Mouse (Mus musculus): ENCODE data around the gene Abat.
A peak's percentile ranks its signal among the peaks of the same experiment; 100 is the strongest.

The Abat gene

DNA sequence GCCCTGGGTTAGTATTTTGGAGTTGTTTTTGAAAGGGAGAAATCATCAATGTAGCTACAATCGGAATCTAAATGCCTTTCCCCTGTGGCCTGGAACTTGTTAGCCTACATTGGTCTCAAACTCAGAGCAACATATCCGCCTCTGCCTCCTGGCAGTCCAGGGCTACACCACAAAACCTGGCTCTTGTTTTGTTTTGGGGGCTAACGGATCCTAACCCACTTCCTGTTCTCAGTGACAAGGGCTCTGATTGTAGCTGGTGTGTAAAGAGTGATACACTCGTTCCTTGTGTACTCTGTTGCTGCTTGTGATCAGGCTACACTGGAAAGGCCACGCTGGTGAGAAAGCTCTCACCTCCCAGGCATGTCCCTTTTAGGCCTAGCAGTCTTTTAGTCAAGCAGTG lies 118.2 kb downstream of the Abat start:
- no peak for DNase-seq (ENCODE audit: low spot score in 2 of 2)

DNA sequence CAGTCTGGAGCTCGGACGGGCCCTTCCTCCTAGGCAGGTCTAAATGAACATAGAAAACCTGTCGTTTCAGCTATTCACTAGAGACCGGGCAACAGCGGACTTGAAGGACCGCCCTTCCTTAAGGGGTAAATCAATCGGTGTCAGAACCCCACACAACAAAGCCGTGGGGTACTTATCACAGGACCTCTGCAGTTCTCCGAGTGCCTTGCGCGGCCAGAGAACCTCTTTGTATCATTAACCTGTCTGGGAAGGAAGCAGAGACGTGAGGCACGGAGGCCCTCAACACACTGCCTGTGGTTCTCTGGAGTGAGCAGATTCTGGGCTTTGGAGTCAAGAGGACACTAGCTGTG lies 123.6 kb downstream of the Abat start:
- DNase-seq (ENCODE audit: low spot score in 2 of 2) = no peak

DNA sequence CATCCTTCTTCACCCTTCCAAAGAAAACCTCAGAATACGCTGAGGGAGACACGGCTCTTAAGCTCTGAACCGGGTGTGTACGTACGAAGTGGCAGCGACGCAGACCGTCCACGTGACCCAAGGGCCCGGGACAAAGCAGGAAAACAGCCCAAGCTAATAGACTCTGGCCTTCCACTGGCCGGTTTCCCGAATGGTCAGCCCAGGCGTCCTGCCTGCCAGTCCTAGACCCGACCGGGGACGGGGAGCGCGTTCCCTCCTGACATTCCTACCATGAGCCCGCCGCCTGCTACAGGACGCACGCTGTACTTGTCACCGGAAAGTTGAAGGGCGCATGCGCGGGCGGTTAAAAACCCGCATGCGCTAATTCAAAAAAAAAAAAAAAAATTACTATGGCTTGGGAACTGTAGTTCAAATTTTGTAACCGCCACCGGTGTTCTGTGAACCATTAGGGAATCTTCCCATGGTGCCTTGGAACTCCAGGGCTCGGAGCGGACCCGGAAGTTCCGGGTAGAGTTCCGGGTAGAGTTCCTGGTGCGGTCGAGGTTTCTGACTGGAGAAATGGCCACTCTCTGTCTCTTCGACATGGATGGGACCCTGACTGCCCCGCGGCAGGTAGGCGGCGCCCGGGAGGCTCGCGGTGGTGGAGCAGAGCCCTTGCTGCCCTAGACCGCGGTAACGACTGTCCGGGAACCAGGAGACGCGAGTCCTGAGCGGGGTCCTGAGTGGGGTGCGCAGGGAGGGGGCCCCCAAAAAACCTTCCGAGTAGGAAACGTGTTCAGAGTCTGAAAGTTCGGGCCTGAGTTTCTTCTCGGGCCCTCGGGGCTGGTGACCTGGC lies 124.2 kb downstream of the Abat start, which contains the start of the genes Pmm2 and Tmem186:
Pmm2 (plus strand) TSS at position 458 of the 835 bp plus-strand sequence.
Tmem186 (minus strand) TSS at position 496 of the 835 bp plus-strand sequence.
- peak; percentile 79 to 85 for DNase-seq (ENCODE audit: low spot score in 2 of 2)

DNA sequence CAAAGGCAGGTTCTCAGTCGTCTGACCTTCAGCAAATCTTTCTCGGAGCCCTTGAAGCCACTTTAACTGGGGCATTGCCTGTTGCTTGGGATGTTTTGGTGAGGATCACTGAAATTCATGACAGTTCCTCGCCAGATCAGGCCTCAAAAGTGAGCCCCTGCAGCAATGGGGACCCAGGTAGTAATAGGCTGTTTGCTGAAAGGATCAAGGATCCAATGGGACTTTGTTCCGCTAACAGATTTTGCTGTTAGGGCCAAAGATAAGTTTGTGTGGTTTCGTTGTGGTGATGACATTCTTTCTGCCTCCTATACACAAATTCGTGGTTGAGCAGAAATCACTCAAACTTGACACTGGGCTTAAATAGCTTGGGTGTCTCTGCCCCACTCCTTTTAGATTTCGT lies 124.9 kb downstream of the Abat start:
- DNase-seq (ENCODE audit: low spot score in 2 of 2) = no peak

DNA sequence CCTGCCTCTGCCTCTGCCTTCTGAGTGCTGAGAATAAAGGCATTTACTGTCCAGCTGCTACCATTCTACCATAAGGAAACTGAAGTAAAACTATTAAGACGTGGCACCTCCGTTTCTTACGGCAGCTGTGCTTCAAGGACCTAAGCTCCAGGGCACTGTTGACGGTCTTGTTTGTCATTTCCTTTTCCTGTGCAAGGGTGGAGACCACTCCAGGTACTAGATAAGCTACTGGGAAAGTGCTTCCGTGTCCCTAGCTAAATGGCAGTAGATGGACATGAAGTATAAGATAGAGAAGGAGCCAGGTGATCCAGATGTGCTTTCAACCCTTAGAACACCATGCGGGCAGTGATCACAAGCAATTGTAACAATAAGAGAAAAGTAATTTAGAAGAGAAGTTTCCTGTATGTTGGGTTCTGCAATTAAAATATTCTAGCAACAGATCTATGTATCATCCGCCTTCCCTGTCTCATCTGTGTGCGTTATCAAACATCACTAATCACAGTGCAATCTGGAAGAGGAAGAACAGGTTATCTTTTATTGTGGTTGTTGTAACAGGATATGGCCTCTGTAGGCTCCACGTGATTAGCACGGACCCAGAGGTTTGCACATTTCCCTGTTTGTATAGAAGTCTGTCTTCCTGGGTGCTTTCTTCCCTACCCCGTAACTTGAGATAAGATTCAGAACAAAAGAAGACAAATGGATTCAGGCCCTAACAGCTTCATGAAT lies 126.4 kb downstream of the Abat start:
- DNase-seq (ENCODE audit: low spot score in 2 of 2) = no peak

DNA sequence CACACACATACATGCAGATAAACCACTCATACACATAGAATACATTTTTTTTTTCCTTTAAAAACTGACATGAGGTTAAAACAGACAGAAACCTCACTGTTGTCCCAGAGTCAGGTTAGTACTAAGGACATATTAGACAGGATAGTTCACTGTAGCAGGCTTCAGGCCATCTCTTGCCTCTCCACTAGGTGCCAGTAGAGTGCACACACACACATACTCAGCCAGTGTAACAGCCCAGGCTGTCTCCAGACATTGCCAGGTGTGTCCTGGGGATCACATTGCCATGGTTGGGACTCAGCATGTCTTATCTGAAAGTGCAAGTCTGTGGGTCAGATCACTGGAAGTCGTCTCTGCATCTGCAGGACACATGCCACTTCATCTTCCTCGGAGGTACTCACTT lies 130.6 kb downstream of the Abat start:
- DNase-seq (ENCODE audit: low spot score in 2 of 2) = peak in 1 of 2 experiments; percentile 44

DNA sequence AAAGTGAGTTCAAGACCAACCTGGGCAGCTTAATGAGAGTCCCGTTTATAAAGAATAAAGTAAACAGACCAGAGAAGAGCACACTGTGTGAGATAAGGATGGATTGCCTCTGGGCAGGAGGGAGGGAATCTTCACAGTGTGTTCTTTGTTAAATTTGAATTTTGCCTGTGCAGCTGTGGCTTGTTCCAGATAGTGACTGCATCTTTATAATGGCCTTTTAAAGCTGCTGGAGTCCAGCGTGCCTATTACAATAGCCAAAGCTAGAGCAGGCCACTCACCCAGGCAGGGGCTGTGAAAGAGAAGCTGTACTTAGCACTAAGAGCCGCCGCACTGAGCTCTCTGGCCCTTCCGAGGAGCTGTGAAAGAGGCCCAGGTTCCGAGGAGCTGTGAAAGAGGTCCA lies 132.3 kb downstream of the Abat start:
- DNase-seq (ENCODE audit: low spot score in 2 of 2) = no peak

DNA sequence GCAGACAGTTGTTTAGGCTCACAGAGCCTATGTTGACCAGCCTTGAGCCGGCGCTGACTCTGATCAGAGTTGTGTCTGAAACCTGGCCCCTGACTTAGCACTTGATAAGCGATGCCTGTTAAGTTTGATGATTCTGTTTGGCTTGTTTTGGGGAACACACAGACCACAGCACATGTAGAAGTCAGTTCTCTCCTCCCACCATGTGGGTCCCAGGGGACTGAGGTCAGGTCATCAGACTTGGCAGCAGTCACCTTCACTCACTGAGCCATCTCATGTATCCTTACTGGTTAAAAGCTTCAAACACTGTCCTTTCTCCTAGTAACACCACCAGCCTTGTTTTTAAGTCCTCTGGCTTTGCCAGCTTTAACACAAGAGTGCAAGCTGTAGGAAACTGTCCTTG lies 136.8 kb downstream of the Abat start:
- DNase-seq (ENCODE audit: low spot score in 2 of 2) = no peak

DNA sequence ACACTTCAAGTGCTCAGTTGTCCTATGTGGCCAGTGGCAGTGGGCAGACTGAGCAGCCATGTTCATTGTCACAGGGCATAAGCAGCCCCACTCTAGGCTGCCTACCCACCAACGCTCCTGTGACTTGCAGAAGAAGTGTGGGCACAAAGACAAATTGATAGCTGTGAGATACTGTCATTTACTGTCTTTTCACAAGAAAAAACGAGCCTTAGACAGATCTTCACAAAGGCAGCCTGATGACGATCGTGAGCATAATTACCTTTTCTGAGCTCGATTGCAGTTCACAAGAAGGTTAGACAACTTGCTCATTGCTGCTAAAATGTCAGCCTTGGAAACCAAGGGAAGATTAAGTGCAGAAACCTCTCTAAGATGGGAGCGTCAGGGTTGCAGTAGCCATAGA lies 141.9 kb downstream of the Abat start:
- DNase-seq (ENCODE audit: low spot score in 2 of 2) = no peak

DNA sequence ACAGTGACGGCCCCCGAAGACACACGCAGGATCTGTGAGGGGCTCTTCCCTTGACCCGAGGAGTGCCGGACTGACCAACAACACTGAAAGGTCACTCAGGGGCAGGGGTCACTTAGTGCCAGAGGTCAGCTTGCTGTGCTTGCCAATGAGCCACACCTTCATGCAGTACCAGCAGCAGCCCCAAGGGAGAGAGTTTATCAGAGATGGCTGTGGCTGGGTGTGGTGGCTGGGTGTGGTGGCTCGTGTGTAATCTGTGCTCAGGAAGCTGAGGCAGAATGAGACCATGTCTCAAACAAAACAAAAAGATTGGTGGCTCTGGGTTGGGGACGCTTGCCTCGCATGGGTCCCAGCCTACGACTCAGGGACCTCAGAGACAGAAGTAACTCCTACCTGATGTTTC lies 142.4 kb downstream of the Abat start:
- no peak for DNase-seq (ENCODE audit: low spot score in 2 of 2)

DNA sequence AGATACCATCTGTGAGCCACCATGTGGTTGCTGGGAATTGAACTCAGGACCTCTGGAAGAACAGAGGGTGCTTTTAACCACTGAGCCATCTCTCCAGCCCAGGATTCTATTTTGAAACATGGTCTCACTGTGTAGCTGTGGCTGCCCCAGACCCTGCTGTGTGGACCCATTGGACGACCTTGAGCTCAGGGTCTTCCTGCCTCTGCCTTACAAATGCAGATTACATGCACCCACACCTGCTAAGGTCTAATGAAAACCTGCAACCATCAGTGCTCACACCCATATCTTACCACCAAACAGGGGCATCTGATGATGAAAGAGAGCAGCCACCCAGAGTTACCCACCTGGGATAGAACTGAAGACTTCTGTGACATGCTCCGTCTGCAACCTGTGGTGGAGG lies 143.0 kb downstream of the Abat start:
- no peak for DNase-seq (ENCODE audit: low spot score in 2 of 2)

DNA sequence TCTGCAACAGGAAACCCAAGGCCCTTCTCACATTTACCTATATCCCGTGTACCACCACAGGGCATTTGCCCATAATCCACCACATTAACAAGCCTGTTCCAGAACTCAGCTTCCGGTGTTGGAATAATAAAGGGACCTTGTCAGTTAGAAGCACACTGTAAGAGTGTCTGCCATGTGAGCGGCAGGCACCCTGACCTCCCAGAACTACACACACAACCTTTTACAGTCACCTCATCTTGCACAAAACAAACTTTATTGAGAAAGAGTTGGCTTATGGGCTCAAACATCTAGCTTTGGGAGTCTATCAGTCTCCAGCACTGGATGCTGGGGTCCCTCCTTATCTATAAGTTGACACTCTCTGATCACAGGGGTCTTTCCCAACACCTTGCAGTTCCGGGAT lies 145.1 kb downstream of the Abat start:
- no peak for DNase-seq (ENCODE audit: low spot score in 2 of 2)

DNA sequence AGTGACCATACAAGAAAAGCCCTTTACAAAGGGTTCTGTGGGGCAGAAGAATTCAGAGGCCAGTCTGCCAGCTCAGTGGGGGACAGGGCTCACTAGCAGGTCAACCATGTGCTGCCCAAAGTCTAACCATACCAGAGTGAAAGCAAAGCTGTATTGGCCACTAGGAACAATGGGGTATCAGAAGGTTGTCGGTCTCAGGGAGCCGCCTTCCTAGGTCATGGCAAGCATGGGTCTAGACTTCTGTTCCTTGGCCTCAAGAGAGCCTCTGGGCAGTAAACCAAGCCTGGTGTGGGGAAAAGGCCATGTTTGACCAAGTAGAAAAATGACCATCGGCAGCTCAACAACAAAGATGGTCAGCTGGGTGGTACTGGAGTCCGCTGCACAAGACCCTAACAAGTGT lies 145.5 kb downstream of the Abat start:
- no peak for DNase-seq (ENCODE audit: low spot score in 2 of 2)

DNA sequence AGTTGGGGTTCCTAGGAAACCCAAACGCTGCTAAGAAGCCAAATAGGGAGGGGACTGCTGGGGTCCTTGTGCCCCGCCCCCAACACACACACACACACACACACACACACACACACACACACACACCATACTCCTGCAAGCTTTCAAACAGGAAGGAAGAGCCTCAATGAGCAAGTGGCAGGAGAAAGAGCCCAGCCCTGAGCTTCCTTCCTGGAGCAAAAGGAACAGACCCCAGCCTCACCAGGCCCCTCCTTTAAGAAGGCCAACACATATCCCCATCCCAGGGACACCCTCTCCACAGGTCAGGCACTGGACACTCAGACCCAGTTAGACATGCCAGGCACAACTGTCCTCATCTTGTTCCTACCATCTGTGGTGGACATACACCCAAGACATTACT lies 149.8 kb downstream of the Abat start:
- DNase-seq (ENCODE audit: low spot score in 2 of 2) = no peak

DNA sequence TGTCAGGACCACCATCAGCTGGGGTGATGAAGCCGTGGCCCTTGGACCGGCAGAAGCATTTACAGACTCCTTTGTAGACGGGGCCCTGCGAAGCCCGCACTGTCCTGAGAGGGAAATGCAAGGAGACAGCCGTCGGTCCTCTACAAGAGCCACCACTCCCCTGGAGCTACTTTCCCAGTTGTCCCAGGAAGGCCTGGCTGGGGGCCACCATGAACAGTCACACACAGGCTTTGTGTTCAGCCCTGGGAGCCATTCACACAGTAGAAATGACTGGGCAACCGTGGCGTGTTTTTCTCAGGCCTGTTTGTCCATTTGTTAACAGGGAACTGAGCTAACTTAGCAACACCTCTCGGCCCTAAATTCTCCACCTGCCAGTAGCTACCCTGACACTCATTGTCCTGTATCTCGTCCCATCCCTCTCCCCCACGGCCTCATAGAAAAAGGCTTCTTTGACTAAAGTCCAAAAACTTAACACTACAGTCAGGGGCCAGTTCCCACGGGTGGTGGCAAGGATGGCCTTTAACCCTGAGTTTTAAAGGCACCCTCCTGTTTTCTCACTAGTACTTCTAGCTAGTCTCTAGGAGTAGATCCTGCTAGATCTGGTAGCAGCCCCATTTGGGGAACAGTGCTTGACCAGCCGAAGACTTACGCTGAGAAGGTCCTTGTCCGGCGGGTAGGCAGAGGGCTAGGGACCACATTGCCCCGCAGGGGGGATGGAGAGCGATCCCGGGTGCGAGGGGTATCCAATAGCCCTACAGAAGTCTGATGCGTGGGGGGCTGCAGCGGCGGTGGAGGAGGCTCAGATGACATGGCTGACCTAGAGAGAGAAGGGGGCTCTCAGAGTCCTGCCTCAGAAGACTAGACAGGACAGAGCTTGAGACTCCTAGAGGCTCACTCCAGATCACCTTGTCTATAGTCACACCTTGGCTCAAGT lies 150.6 kb downstream of the Abat start:
- DNase-seq (ENCODE audit: low spot score in 2 of 2) = peak in 1 of 2 experiments; percentile 36

DNA sequence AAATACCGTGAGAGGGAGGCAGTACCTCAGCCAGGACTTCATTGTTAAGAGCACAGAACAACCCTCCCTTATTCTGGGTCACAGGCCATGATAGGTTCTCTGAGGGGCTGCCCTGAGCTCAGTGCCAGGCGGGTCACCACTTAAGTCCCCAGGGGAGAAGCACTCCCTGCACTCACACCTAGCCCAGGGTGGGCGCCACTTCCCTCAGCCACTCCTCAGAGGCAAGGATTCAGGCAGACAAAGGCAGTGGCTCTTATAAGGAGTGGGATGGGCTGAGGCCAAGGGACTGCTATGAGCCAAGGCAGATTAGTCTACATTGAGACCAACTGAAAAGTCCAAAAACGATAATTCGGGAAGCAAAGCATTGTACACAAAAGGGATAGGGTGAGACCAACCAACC lies 152.1 kb downstream of the Abat start:
- no peak for DNase-seq (ENCODE audit: low spot score in 2 of 2)

DNA sequence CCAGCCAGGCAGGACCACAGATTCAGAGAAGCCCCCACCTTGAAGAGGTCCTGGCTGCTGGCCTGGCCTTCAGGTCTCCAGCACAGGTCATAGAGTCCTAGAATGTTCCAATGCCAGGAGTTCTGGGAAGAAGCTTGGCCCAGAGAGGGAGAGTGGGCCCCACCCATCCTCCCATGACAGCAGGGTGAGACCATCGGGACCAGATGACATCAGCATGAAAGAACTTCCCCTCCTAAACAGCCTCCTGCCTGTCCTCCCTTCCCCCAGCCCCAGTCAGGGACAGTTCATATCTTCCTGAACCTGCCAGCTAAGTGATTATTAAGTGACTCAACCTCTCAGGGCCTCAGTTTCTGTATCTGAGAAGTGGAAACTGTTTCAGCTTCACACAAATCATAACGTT lies 153.2 kb downstream of the Abat start:
- DNase-seq (ENCODE audit: low spot score in 2 of 2) = no peak

DNA sequence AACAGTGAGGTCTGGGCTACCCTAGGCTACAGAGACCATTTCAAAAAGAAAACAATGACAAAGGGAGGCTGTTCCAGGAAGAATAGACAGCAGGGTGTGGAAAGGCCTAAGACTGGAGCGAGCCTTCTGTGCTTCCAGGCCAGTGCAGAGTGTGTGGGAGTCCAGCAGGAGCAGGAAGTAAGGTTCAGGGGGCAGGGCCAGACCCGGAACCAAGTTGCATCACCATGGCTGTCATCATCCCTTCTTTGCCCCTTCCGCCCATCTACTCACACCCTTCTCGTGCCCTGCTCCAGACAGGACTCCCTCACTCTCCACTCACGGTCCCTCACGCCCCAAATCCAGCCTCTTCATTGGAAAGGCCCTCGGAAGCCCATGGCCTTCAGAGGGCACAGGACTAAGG lies 154.0 kb downstream of the Abat start:
- DNase-seq (ENCODE audit: low spot score in 2 of 2) = no peak

DNA sequence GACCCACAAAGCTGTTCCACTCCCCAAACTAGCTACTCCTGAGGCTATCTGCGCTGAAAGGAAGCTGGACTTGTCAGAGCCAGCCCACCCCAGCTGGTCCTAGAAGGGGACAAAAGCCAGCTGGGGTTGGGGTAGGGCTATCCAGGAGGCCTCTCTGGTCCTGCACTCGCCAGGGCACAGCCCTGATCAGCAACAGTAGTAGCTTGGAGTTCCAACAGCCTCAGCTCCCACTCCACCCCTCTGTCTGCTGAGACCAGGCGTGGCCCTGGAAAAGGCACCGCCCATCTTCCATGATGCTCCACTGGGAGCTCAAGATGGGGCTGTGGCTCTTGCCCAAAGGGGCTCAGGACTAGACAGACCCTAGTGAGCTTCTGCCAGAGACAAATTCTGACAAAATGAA lies 154.6 kb downstream of the Abat start:
- DNase-seq (ENCODE audit: low spot score in 2 of 2) = no peak

DNA sequence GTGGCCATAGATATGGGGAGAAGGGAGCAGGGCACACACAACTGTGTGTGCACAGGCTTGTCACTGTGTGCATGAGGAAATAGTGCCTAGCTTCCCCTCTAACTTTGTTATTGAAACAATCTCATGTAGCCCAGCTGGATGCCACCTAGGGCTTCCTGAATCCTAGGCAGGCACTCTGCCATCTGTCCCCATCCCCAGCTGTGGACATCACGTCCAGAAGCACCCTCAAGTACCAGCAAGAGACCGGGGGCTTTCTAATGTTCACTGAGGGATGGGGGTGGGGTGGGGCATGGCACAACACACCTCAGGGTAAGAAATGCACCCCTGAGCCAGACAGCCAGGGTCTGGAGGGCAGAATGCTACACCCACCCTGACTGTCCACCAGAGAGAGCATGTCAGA lies 155.2 kb downstream of the Abat start:
- DNase-seq (ENCODE audit: low spot score in 2 of 2) = no peak

DNA sequence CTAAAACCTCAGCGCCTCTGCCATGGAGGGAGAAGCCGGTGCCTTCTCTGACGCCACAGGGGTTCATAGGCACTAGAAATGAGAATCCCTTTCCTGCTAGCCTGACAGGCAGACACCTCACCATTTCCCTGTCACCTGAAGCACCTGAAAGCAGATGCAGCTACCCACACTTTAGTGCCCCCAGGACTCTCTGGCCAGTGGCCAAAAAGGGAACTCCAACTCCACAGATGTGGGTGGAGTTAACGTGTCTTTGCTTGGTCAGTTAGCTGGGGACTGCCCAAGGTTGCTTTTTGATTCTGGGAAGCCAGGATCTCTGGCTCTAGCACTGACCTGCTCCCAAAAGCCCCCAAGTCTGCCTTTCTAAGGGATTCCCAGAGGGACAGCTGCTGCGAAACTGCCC lies 156.2 kb downstream of the Abat start:
- DNase-seq (ENCODE audit: low spot score in 2 of 2) = no peak

All from left cerebral cortex, adult 9 months (tissue).